Mouse (Mus musculus): ENCODE measurements around the gene Abcg1.

Gene Abcg1

GRCm38 (mm10) chr17:31039626-31040025 is 17.8 kb upstream of the Abcg1 start:
- intact Hi-C loops (cut with DNase I): no loop called here

- intact Hi-C loops (cut with DNase I): no loop called here
Observed at GRCm38 (mm10) chr17:31040421-31040820, 17.1 kb upstream of the Abcg1 start.

GRCm38 (mm10) chr17:31042751-31043150 is 14.7 kb upstream of the Abcg1 start:
- intact Hi-C loops (cut with DNase I): no loop called here

GRCm38 (mm10) chr17:31057891-31058744 is 643 bp downstream of the Abcg1 start:
- intact Hi-C loops (cut with DNase I): no loop called here

GRCm38 (mm10) chr17:31058745-31059085 is 1.2 kb downstream of the Abcg1 start:
- intact Hi-C loops (cut with DNase I): no loop called here

- intact Hi-C loops (cut with DNase I): loop anchor here (5.0 kb wide), 1 partner anchor 43 kb away; no protein-coding TSS in a partner anchor
Observed at GRCm38 (mm10) chr17:31060196-31060587, 2.7 kb downstream of the Abcg1 start.

GRCm38 (mm10) chr17:31060588-31061345 is 3.3 kb downstream of the Abcg1 start:
- intact Hi-C loops (cut with DNase I): loop anchor here (5.0 kb wide), 1 partner anchor 43 kb away; no protein-coding TSS in a partner anchor

- intact Hi-C loops (cut with DNase I): loop anchor here (5.0 kb wide), 1 partner anchor 44 kb away; no protein-coding TSS in a partner anchor
Observed at GRCm38 (mm10) chr17:31061346-31062095, 4.0 kb downstream of the Abcg1 start.

GRCm38 (mm10) chr17:31066058-31066457 is 8.6 kb downstream of the Abcg1 start:
- intact Hi-C loops (cut with DNase I): no loop called here

- intact Hi-C loops (cut with DNase I): no loop called here
Observed at GRCm38 (mm10) chr17:31067051-31067450, 9.6 kb downstream of the Abcg1 start.

- intact Hi-C loops (cut with DNase I): no loop called here
Observed at GRCm38 (mm10) chr17:31069121-31069520, 11.6 kb downstream of the Abcg1 start.

GRCm38 (mm10) chr17:31069845-31070244 is 12.4 kb downstream of the Abcg1 start:
- intact Hi-C loops (cut with DNase I): no loop called here

GRCm38 (mm10) chr17:31070403-31071185 is 13.1 kb downstream of the Abcg1 start:
- intact Hi-C loops (cut with DNase I): no loop called here

- intact Hi-C loops (cut with DNase I): no loop called here
Observed at GRCm38 (mm10) chr17:31071421-31072301, 14.2 kb downstream of the Abcg1 start.

GRCm38 (mm10) chr17:31072872-31073271 is 15.4 kb downstream of the Abcg1 start:
- intact Hi-C loops (cut with DNase I): no loop called here

GRCm38 (mm10) chr17:31073273-31074052 is 16.0 kb downstream of the Abcg1 start:
- intact Hi-C loops (cut with DNase I): no loop called here

- intact Hi-C loops (cut with DNase I): no loop called here
Observed at GRCm38 (mm10) chr17:31074053-31074590, 16.6 kb downstream of the Abcg1 start.

GRCm38 (mm10) chr17:31074666-31075065 is 17.2 kb downstream of the Abcg1 start:
- intact Hi-C loops (cut with DNase I): no loop called here

- intact Hi-C loops (cut with DNase I): no loop called here
Observed at GRCm38 (mm10) chr17:31075471-31075870, 18.0 kb downstream of the Abcg1 start.

Data from adrenal gland (tissue).